Mouse (Mus musculus) CD4-positive naive resting alpha-beta T cell, adult 57 days (primary cell): Measurements from ENCODE around the gene Clta. TPM values are rescaled to one million over a fixed set of nuclear protein-coding genes. Genes with fewer than 3 reads are reported as not detected.

Experiments
- total RNA-seq: library from RNA; stranded (reverse); gene quantifications from one replicate; pipeline ENCODE4 v1.2.4, GENCODE M21; 2023

The Clta gene
- total RNA-seq = 137 TPM

GRCm38 (mm10) chr4:44004126-44004525, at the start of gene Clta:
TSS of gene Clta (plus strand) at chr4:44004452.

GRCm38 (mm10) chr4:43957292-43957845, 46.9 kb upstream of the Clta start, which contains the start of gene Glipr2:
TSS of gene Glipr2 (plus strand) at chr4:43957401.

GRCm38 (mm10) chr4:43983181-43983580, 21.1 kb upstream of the Clta start, which contains the start of gene Ccin:
TSS of gene Ccin (plus strand) at chr4:43983483.

Other genes with a start within 250 kb of the Clta start
- gene Olfr159, start 233.4 kb upstream of the Clta start, total RNA-seq = not detected
- gene Olfr156, start 180.6 kb upstream of the Clta start, total RNA-seq = not detected
- not detected for gene Olfr157, start 164.3 kb upstream of the Clta start, total RNA-seq
- not detected for gene Olfr155, start 152.9 kb upstream of the Clta start, total RNA-seq
- gene Reck, start 128.9 kb upstream of the Clta start, total RNA-seq = 2.3 TPM
- gene Glipr2, start 47.1 kb upstream of the Clta start, total RNA-seq = 40.4 TPM
- 1.5 TPM for gene Ccin, start 21.0 kb upstream of the Clta start, total RNA-seq
- gene Gne, start 79.7 kb downstream of the Clta start, total RNA-seq = 44.0 TPM
- gene Rnf38, start 229.3 kb downstream of the Clta start, total RNA-seq = 177 TPM